Mouse (Mus musculus) lung, postnatal 0 days (tissue): ENCODE measurements around the gene Fgf4.
A peak's percentile ranks its signal among the peaks of the same experiment; 100 is the strongest.
"Not testable (repeated sequence)": the region's sequence is repeated elsewhere in the genome, so short reads cannot be mapped to it uniquely, and the experiment has no call there.

Source experiments
- CTCF ChIP-seq: IDR thresholded peaks from 2 replicates; pipeline ENCODE4 v1.5.1; 2016; ENCODE audit warnings: antibody characterized with exemption, mild to moderate bottlenecking
- EP300 ChIP-seq: IDR thresholded peaks from 2 replicates; pipeline ENCODE4 v1.6.1; 2016; ENCODE audit warnings: antibody characterized with exemption, mild to moderate bottlenecking, control low read depth

DNA sequence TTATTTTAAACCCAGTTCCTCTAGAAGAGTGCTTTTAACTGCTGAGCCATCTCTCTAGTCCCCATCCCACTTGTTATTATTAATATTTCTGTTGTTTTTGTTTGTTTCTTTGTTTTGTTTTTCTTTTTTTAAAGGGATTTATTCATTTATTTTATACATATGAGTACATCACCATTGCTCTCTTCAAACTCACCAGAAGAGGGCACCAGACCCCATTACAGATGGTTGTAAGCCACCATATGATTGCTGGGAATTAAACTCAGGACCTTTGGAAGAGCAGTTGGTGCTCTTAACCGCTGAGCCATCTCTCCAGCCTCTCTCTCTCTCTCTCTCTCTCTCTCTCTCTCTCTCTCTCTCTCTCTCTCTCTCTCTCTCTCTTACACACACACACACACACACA, 43.5 kb downstream of the Fgf4 start:
- peak; percentile 11; the same call in 1 of the 2 replicates for TF ChIP-seq CTCF
- TF ChIP-seq EP300 = not testable (repeated sequence)
